Mouse (Mus musculus) small intestine, adult 2 months (tissue): ENCODE data around the gene Plekho1.

Experiments used
- CTCF ChIP-seq: fragments of 200-500 bp; IDR thresholded peaks from 2 replicates; pipeline ENCODE4 v1.5.1; 2012; ENCODE audit warnings: low read depth, mild to moderate bottlenecking, control low read depth, inconsistent platforms, low read length, moderate library complexity, mixed read lengths; ENCODE audit not compliant: insufficient replicate concordance, insufficient read length; ENCODE audit errors: extremely low read depth
- POLR2A ChIP-seq: fragments of 200-500 bp; IDR thresholded peaks from 2 replicates; pipeline ENCODE4 v1.6.1; 2012; ENCODE audit warnings: low read depth, mild to moderate bottlenecking, control low read depth, inconsistent platforms, low read length, moderate library complexity

DNA sequence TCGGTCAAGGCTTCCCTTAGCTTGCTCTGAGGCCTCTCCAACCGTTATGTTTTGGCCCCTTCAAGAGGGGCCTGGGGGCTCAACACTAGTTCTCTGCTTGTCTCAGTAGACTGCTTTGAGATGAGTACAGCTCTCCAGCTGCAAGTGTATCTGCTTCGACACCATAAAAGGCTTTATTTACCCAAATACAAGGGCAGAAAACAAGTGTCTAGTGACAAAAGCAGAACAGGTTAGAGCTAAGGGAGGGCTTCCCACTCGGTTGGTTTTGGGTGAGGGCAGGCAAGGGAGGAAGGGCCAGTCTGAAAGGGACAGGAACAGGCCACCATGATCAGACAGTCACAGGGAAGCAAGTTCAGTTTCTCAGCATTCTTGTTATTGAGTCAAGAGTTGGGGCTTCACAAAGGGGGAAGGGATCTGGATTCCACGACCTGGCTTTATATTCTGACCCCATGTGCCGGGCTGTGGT lies 1.4 kb downstream of the Plekho1 start:
- TF ChIP-seq CTCF (no peak), POLR2A (no peak)
